Mouse (Mus musculus): ENCODE measurements around the gene Mecr. TPM values are rescaled to one million over a fixed set of nuclear protein-coding genes. Genes with fewer than 3 reads are reported as not detected.

Gene Mecr
- polyA plus RNA-seq, 1 experiment = 38.6 TPM

- Histone ChIP-seq H3K27me3 (ENCODE audit: control insufficient read depth, insufficient read depth, insufficient read length) (no peaks in the 10 kb centered on the region), H3K4me3 (no peak overlapping the region), H3K79me2 (ENCODE audit: control insufficient read depth, insufficient read depth) (no peaks in the 10 kb centered on the region), H3K36me3 (ENCODE audit: control insufficient read depth, insufficient read depth) (no peaks in the 10 kb centered on the region), H3ac (ENCODE audit: control insufficient read depth, insufficient read length) (no peak overlapping the region), H3K4me2 (ENCODE audit: low read depth) (no peak overlapping the region)
- TF ChIP-seq REST (IDR thresholded peaks at IDR 0.05; ENCODE audit: insufficient read depth, insufficient read length) = no peak
- TF ChIP-seq USF1 (IDR thresholded peaks at IDR 0.05; ENCODE audit: low read depth) = no peak
- no peak for TF ChIP-seq TCF3 (IDR thresholded peaks at IDR 0.05; ENCODE audit: insufficient read length, low read depth)
- no peak for TF ChIP-seq TCF12 (IDR thresholded peaks at IDR 0.05; ENCODE audit: insufficient read depth, poor library complexity, severe bottlenecking)
- TF ChIP-seq MAX (IDR thresholded peaks at IDR 0.05; ENCODE audit: low read depth) = no peak
- no peak for TF ChIP-seq MYOD1 (IDR thresholded peaks at IDR 0.05; ENCODE audit: control insufficient read depth in 1 of 3, insufficient read length in 2 of 3, low read depth in 2 of 3)
- no peak for TF ChIP-seq POLR2AphosphoS2 (IDR thresholded peaks at IDR 0.05; ENCODE audit: insufficient read length, low read depth)
Measured at GRCm38 (mm10) chr4:131914891-131915469, 71.7 kb downstream of the Mecr start.

GRCm38 (mm10) chr4:131915821-131916328 lies 72.6 kb downstream of the Mecr start:
- no peak for TF ChIP-seq MYOD1 (IDR thresholded peaks at IDR 0.05; ENCODE audit: control insufficient read depth in 1 of 3, insufficient read length in 2 of 3, low read depth in 2 of 3)
- no peak for TF ChIP-seq E2F4 (IDR thresholded peaks at IDR 0.05; ENCODE audit: insufficient read depth)
- TF ChIP-seq TCF3 (IDR thresholded peaks at IDR 0.05; ENCODE audit: insufficient read length, low read depth) = no peak
- no peak for TF ChIP-seq REST (IDR thresholded peaks at IDR 0.05; ENCODE audit: insufficient read depth, insufficient read length)
- no peak for TF ChIP-seq SRF (IDR thresholded peaks at IDR 0.05; ENCODE audit: control insufficient read depth, insufficient read length, low read depth)
- TF ChIP-seq CEBPB (IDR thresholded peaks at IDR 0.05; ENCODE audit: insufficient read depth, poor library complexity, severe bottlenecking) = no peak
- no peak for TF ChIP-seq USF1 (IDR thresholded peaks at IDR 0.05; ENCODE audit: low read depth)
- no peak for TF ChIP-seq POLR2AphosphoS2 (IDR thresholded peaks at IDR 0.05; ENCODE audit: insufficient read length, low read depth)

DNA sequence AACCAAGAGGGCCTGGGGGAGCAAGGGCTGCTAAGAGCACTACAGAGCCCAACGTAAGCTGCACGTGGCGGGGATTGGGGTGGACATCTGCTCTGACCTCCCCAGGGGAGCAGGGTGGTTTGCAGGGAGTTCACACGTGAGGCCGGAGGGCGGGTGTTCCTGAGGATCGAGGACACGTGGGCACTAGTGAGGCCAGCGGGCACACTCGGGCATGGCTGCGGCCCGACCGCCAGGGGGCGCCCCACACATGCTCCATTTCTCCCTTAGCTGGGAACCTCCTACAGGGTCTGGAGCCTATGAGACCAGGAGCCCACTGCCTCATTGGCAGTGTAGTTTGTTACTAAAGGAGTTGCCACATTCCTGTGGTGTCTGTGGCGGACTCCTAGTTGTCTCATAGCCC lies 73.2 kb downstream of the Mecr start:
- Histone ChIP-seq H3K4me3 (no peak overlapping the region), H3ac (ENCODE audit: control insufficient read depth, insufficient read length) (no peak overlapping the region), H3K36me3 (ENCODE audit: control insufficient read depth, insufficient read depth) (no peaks in the 10 kb centered on the region), H3K27me3 (ENCODE audit: control insufficient read depth, insufficient read depth, insufficient read length) (no peaks in the 10 kb centered on the region), H3K4me2 (ENCODE audit: low read depth) (peak overlapping the region; percentile 6), H3K79me2 (ENCODE audit: control insufficient read depth, insufficient read depth) (no peaks in the 10 kb centered on the region)
- no peak for TF ChIP-seq USF1 (IDR thresholded peaks at IDR 0.05; ENCODE audit: low read depth)
- no peak for TF ChIP-seq MYOG (IDR thresholded peaks at IDR 0.05; ENCODE audit: control insufficient read depth in 1 of 3, insufficient read depth in 1 of 3, insufficient read length in 2 of 3, low read depth in 2 of 3)
- no peak for TF ChIP-seq MAX (IDR thresholded peaks at IDR 0.05; ENCODE audit: low read depth)
- no peak for TF ChIP-seq E2F4 (IDR thresholded peaks at IDR 0.05; ENCODE audit: insufficient read depth)
- TF ChIP-seq CEBPB (IDR thresholded peaks at IDR 0.05; ENCODE audit: insufficient read depth, poor library complexity, severe bottlenecking) = no peak
- TF ChIP-seq POLR2A (IDR thresholded peaks at IDR 0.05; ENCODE audit: insufficient read length, low read depth) = no peak
- no peak for TF ChIP-seq POLR2AphosphoS2 (IDR thresholded peaks at IDR 0.05; ENCODE audit: insufficient read length, low read depth)
- no peak for TF ChIP-seq TCF3 (IDR thresholded peaks at IDR 0.05; ENCODE audit: insufficient read length, low read depth)
- TF ChIP-seq REST (IDR thresholded peaks at IDR 0.05; ENCODE audit: insufficient read depth, insufficient read length) = no peak
- no peak for TF ChIP-seq SRF (IDR thresholded peaks at IDR 0.05; ENCODE audit: control insufficient read depth, insufficient read length, low read depth)
- TF ChIP-seq TCF12 (IDR thresholded peaks at IDR 0.05; ENCODE audit: insufficient read depth, poor library complexity, severe bottlenecking) = no peak
- no peak for TF ChIP-seq MYOD1 (IDR thresholded peaks at IDR 0.05; ENCODE audit: control insufficient read depth in 1 of 3, insufficient read length in 2 of 3, low read depth in 2 of 3)

More at GRCm38 (mm10) chr4:131915821-131916328, 72.6 kb downstream of the Mecr start:
- Histone ChIP-seq H3K4me3 (no peak overlapping the region), H3K79me2 (ENCODE audit: control insufficient read depth, insufficient read depth) (no peaks in the 10 kb centered on the region), H3ac (ENCODE audit: control insufficient read depth, insufficient read length) (no peak overlapping the region), H3K36me3 (ENCODE audit: control insufficient read depth, insufficient read depth) (no peaks in the 10 kb centered on the region), H3K27me3 (ENCODE audit: control insufficient read depth, insufficient read depth, insufficient read length) (no peaks in the 10 kb centered on the region), H3K4me2 (ENCODE audit: low read depth) (no peak overlapping the region)

DNA sequence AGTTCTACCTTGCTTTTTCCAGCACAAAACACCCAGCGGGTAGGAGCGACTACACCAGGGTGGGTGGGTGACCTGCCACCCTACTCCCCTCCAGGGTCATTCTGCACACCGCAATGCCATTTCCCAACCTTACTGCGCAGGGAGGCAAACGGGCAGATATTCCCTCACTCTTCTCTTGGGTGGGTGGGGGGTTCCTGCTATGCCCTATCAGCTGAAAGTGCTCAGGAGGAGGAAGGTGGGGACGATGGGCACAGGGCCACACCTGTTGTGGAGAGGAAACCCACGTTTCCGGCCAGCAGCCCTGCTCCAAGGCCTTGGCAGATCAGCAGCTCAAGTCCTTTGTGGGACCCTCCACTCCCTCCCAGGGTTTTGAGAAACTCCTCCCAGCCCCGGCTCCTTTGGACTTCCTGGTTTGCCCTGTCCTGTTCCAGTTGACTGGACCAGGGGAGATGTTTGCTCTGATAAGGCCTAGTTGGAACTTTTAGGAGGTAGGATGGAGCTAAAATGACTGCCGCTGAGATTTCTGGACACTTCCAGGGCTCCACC lies 73.8 kb downstream of the Mecr start:
- TF ChIP-seq POLR2AphosphoS2 (IDR thresholded peaks at IDR 0.05; ENCODE audit: insufficient read length, low read depth) = no peak
- no peak for TF ChIP-seq MYOG (IDR thresholded peaks at IDR 0.05; ENCODE audit: control insufficient read depth in 1 of 3, insufficient read depth in 1 of 3, insufficient read length in 2 of 3, low read depth in 2 of 3)
- TF ChIP-seq REST (IDR thresholded peaks at IDR 0.05; ENCODE audit: insufficient read depth, insufficient read length) = no peak
- TF ChIP-seq MYOD1 (IDR thresholded peaks at IDR 0.05; ENCODE audit: control insufficient read depth in 1 of 3, insufficient read length in 2 of 3, low read depth in 2 of 3) = no peak
- TF ChIP-seq E2F4 (IDR thresholded peaks at IDR 0.05; ENCODE audit: insufficient read depth) = no peak
- TF ChIP-seq TCF3 (IDR thresholded peaks at IDR 0.05; ENCODE audit: insufficient read length, low read depth) = no peak
- TF ChIP-seq TCF12 (IDR thresholded peaks at IDR 0.05; ENCODE audit: insufficient read depth, poor library complexity, severe bottlenecking) = no peak
- TF ChIP-seq SRF (IDR thresholded peaks at IDR 0.05; ENCODE audit: control insufficient read depth, insufficient read length, low read depth) = no peak
- no peak for TF ChIP-seq CEBPB (IDR thresholded peaks at IDR 0.05; ENCODE audit: insufficient read depth, poor library complexity, severe bottlenecking)
- TF ChIP-seq MAX (IDR thresholded peaks at IDR 0.05; ENCODE audit: low read depth) = no peak
- H3K36me3 ChIP-seq (ENCODE audit: control insufficient read depth, insufficient read depth) = no peaks in the 10 kb centered on the region
- H3K27me3 ChIP-seq (ENCODE audit: control insufficient read depth, insufficient read depth, insufficient read length) = peaks cover 6% of the 10 kb centered on the region
- H3ac ChIP-seq (ENCODE audit: control insufficient read depth, insufficient read length) = no peak overlapping the region
- H3K4me2 ChIP-seq (ENCODE audit: low read depth) = no peak overlapping the region
- no peaks in the 10 kb centered on the region for H3K79me2 ChIP-seq (ENCODE audit: control insufficient read depth, insufficient read depth)
- H3K4me3 ChIP-seq = no peak overlapping the region

Other genes starting within 250 kb of the Mecr start
- 1.0 TPM for gene Ptpru, start 5.2 kb upstream of the Mecr start, polyA plus RNA-seq (2012; fragmentation: generic; extraction: Trizol)
- 33.5 TPM for gene Srsf4, start 30.1 kb downstream of the Mecr start, polyA plus RNA-seq (2012; fragmentation: generic; extraction: Trizol)
- gene Tmem200b, start 78.3 kb downstream of the Mecr start, polyA plus RNA-seq (2012; fragmentation: generic; extraction: Trizol) = 0.76 TPM
- 0.02 TPM for gene Gm10300, start 231.2 kb downstream of the Mecr start, polyA plus RNA-seq (2012; fragmentation: generic; extraction: Trizol)
- 4.8 TPM for gene Epb41, start 231.9 kb downstream of the Mecr start, polyA plus RNA-seq (2012; fragmentation: generic; extraction: Trizol)